Mouse (Mus musculus) 3134 (cell line): ENCODE measurements around the gene Gm8453.
"Not testable (repeated sequence)": the region's sequence is repeated elsewhere in the genome, so short reads cannot be mapped to it uniquely, and the experiment has no call there.

ENCODE experiments used
- DNase-seq: peaks from one replicate; pipeline ENCODE4 v3.0.0-alpha.2; 2011; ENCODE audit warnings: low spot score; ENCODE audit not compliant: insufficient read length; ENCODE audit errors: extremely low read depth

Gm8453 gene

GRCm38 (mm10) chr7:22229384-22229783 is at the start of gene Gm8453:
Gm8453 (minus strand) TSS chr7:22229484.
- not testable (repeated sequence) for DNase-seq

- not testable (repeated sequence) for DNase-seq
Observed at GRCm38 (mm10) chr7:22201164-22201563, 28.1 kb downstream of the Gm8453 start, which contains the start of gene Gm8653. Gm8653 (minus strand) TSS chr7:22201264.

GRCm38 (mm10) chr7:22189077-22189476 is 40.2 kb downstream of the Gm8453 start, which contains the start of gene Vmn1r143:
Vmn1r143 (plus strand) TSS chr7:22189377.
- DNase-seq, result not testable (repeated sequence)
